Mouse (Mus musculus) brain, embryonic 14.5 days (tissue): ENCODE results near the gene App.

ENCODE experiments used
- CTCF ChIP-seq: fragments of 200-500 bp; IDR thresholded peaks from 2 replicates; pipeline ENCODE4 v1.5.1; 2012; ENCODE audit warnings: inconsistent platforms, mild to moderate bottlenecking, moderate library complexity, borderline replicate concordance; ENCODE audit not compliant: insufficient read depth, insufficient read length; ENCODE audit errors: extremely low read depth
- POLR2A ChIP-seq: fragments of 200-500 bp; IDR thresholded peaks from 2 replicates; pipeline ENCODE4 v1.6.1; 2012; ENCODE audit warnings: mild to moderate bottlenecking, inconsistent platforms, borderline replicate concordance; ENCODE audit not compliant: poor library complexity, insufficient read depth, insufficient read length, severe bottlenecking; ENCODE audit errors: extremely low read depth

DNA sequence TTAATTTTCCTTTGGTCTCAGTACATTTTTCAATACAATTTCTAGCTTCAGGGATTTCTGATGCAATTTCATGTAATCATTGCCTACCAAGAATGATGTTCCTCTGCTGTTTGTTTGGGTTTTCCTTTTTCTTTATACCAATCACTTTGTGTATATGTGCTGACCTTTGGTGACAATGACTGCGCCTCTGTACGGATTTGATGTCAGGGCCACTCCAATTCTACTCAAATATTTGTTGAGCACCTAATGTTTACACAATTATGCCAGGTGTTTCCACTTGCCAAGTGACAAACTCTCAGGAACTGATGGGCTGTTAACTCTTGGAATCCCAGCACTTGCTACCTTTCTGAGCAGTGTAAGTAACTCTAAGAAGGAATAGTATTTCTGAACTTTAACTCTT is 98.2 kb downstream of the App start:
- TF ChIP-seq CTCF (no peak), POLR2A (no peak)
